Mouse (Mus musculus): ENCODE measurements around the gene Rfx8.

GRCm38 (mm10) chr1:39656976-39657529 is 63.7 kb downstream of the Rfx8 start:
- TF ChIP-seq POLR2A (IDR thresholded peaks at IDR 0.05; ENCODE audit: control insufficient read depth in 1 of 2, insufficient read depth in 1 of 2, low read depth in 1 of 2, low read length in 2 of 2, poor library complexity in 1 of 2) = no peak
- TF ChIP-seq TAL1 (IDR thresholded peaks at IDR 0.05; ENCODE audit: low read length) = no peak
- no peak for TF ChIP-seq MAZ (IDR thresholded peaks at IDR 0.05; ENCODE audit: low read depth, low read length)
- TF ChIP-seq POLR2AphosphoS2 (IDR thresholded peaks at IDR 0.05; ENCODE audit: low read length) = no peak
- TF ChIP-seq CTCF (IDR thresholded peaks at IDR 0.05 in 2 of 3, conservative IDR thresholded peaks at IDR 0.05 in 1 of 3; ENCODE audit: control insufficient read depth in 1 of 3, insufficient read depth in 1 of 3, low read depth in 2 of 3, low read length in 3 of 3, poor library complexity in 1 of 3, severe bottlenecking in 1 of 3) = no peak
- TF ChIP-seq TCF12 (IDR thresholded peaks at IDR 0.05; ENCODE audit: low read depth, low read length) = no peak
- TF ChIP-seq GATA1 (IDR thresholded peaks at IDR 0.05; ENCODE audit: low read depth, low read length) = no peak
- TF ChIP-seq JUND (IDR thresholded peaks at IDR 0.05; ENCODE audit: low read depth, low read length) = no peak
- TF ChIP-seq MAFK (IDR thresholded peaks at IDR 0.05; ENCODE audit: borderline replicate concordance, low read depth, low read length) = no peak
- TF ChIP-seq EP300 (IDR thresholded peaks at IDR 0.05; ENCODE audit: low read depth in 1 of 2, low read length in 2 of 2) = no peak
- no peak for TF ChIP-seq SIN3A (IDR thresholded peaks at IDR 0.05; ENCODE audit: low read length)
